Mouse (Mus musculus) midbrain, postnatal 0 days (tissue): Measurements from ENCODE around the gene Iapp. TPM values are rescaled to one million over a fixed set of nuclear protein-coding genes. Genes with fewer than 3 reads are reported as not detected.
A peak's percentile ranks its signal among the peaks of the same experiment; 100 is the strongest.
"Not testable (repeated sequence)": the region's sequence is repeated elsewhere in the genome, so short reads cannot be mapped to it uniquely, and the experiment has no call there.

Experiments
- ATAC-seq: fragments of 200-750 bp; cut with Nextera tagmentation; 2 replicates; pipeline ENCODE4 v1.8.0; 2017; ENCODE audit warnings: moderate number of reproducible peaks, mild to moderate bottlenecking, moderate TSS enrichment, moderate library complexity; ENCODE audit not compliant: low FRiP score
- DNase-seq: peaks from one replicate; pipeline ENCODE4 v3.0.0-alpha.2; 2015; ENCODE audit warnings: low spot score
- H3K27ac ChIP-seq: fragments of 300-500 bp; sonication (generic); 2 replicates; pipeline ENCODE4 v1.5.1; 2014; ENCODE audit warnings: low read depth, mild to moderate bottlenecking, low read length, mixed read lengths
- H3K27me3 ChIP-seq: fragments of 300-500 bp; sonication (generic); 2 replicates; pipeline ENCODE4 v1.6.1; 2014; ENCODE audit warnings: low read length, control low read depth, mixed read lengths; ENCODE audit not compliant: insufficient read depth
- H3K36me3 ChIP-seq: fragments of 300-500 bp; sonication (generic); 2 replicates; pipeline ENCODE4 v1.6.1; 2014; ENCODE audit warnings: low read length, control low read depth, mixed read lengths; ENCODE audit not compliant: insufficient read depth
- H3K4me1 ChIP-seq: fragments of 300-500 bp; sonication (generic); 2 replicates; pipeline ENCODE4 v1.6.1; 2014; ENCODE audit warnings: mild to moderate bottlenecking, control low read depth, antibody characterized with exemption, low read length, mixed read lengths; ENCODE audit not compliant: insufficient read depth
- H3K4me2 ChIP-seq: fragments of 300-500 bp; sonication (generic); 2 replicates; pipeline ENCODE4 v1.6.1; 2014; ENCODE audit warnings: low read depth, mild to moderate bottlenecking, low read length, mixed read lengths; ENCODE audit not compliant: poor library complexity, severe bottlenecking
- H3K4me3 ChIP-seq: fragments of 300-500 bp; sonication (generic); 2 replicates; pipeline ENCODE4 v1.5.1; 2014; ENCODE audit warnings: low read depth, mild to moderate bottlenecking, low read length, moderate library complexity
- H3K9ac ChIP-seq: fragments of 300-500 bp; sonication (generic); replicated peaks from 2 replicates; pipeline ENCODE4 v1.6.1; 2014; ENCODE audit warnings: mild to moderate bottlenecking, low read length, moderate library complexity, mixed read lengths; ENCODE audit not compliant: poor library complexity, severe bottlenecking
- H3K9me3 ChIP-seq: fragments of 300-500 bp; sonication (generic); 2 replicates; pipeline ENCODE4 v1.6.1; 2016; ENCODE audit warnings: low read length, control low read depth
- CTCF ChIP-seq: IDR thresholded peaks from 2 replicates; pipeline ENCODE4 v1.5.1; 2016; ENCODE audit warnings: antibody characterized with exemption, mild to moderate bottlenecking
- WGBS: fragments of 180-500 bp; shearing (Covaris S2); extraction: QIAGEN DNeasy Blood & Tissue Kit; methylation state at CpG from one replicate; pipeline ENCODE4 v1.1.7; 2014; 5-methylcytosine and 5-hydroxymethylcytosine counted together
- polyA plus RNA-seq: library from polyadenylated mRNA; unstranded; fragments of >200 nt; fragmentation: Nextera tagmentation; extraction: Ambion mirVana; gene quantifications from 2 replicates; pipeline ENCODE4 v1.2.1, GENCODE M21; 2015
- total RNA-seq: library from RNA; depleted of rRNA; stranded (reverse); fragments of >200 nt; gene quantifications from 2 replicates; pipeline ENCODE4 v1.2.3, GENCODE M21; 2014; rRNA removed

Iapp gene
- total and polyA plus RNA-seq, 2 experiments from 2014 or later, result 0.31 TPM; not detected in 1

GRCm38 (mm10) chr6:142343561-142343960, 45.3 kb downstream of the Iapp start:
- H3K4me2 ChIP-seq, result no peak overlapping the region
- ATAC-seq (no peak), DNase-seq (peak; percentile 65)
- TF ChIP-seq CTCF, result peak; percentile 87
- H3K9ac ChIP-seq, result no peak overlapping the region
- H3K27me3 ChIP-seq, result no peaks in the 10 kb centered on the region
- no peaks in the 10 kb centered on the region for H3K4me1 ChIP-seq
- H3K36me3 ChIP-seq, result peaks cover under 1% of the 10 kb centered on the region; the same call in 1 of the 2 replicates
- no peak overlapping the region for H3K4me3 ChIP-seq
- no peak overlapping the region for H3K27ac ChIP-seq
- 87% methylated on average over 2 of the region's 2 CpGs for WGBS
- no peaks in the 10 kb centered on the region for H3K9me3 ChIP-seq

GRCm38 (mm10) chr6:142345440-142346038, 47.3 kb downstream of the Iapp start, which contains the start of gene Pyroxd1:
TSS of gene Pyroxd1 (plus strand) at chr6:142345654.
- Histone ChIP-seq H3K4me3 (peak within 1 kb of the TSS; percentile 45), H3K9ac (peak within 1 kb of the TSS; percentile 45), H3K9me3 (no peaks in the 10 kb centered on the region), H3K36me3 (peaks cover 14% of the 10 kb centered on the region; the same call in 1 of the 2 replicates), H3K4me1 (no peaks in the 10 kb centered on the region), H3K27me3 (no peaks in the 10 kb centered on the region), H3K4me2 (peak within 1 kb of the TSS; percentile 54), H3K27ac (peak within 1 kb of the TSS; percentile 60)
- under 1% methylated on average over 48 of the region's 48 CpGs for WGBS
- ATAC-seq (peak; percentile 91), DNase-seq (peak; percentile 97)
- TF ChIP-seq CTCF, result peak; percentile 38

- ATAC-seq (no peak), DNase-seq (no peak)
- WGBS, result 61% methylated on average over 12 of the region's 12 CpGs
- Histone ChIP-seq H3K27ac (no peak overlapping the region), H3K4me3 (peak overlapping the region; percentile 45), H3K4me1 (no peaks in the 10 kb centered on the region), H3K4me2 (peak overlapping the region; percentile 54), H3K9ac (peak overlapping the region; percentile 45), H3K27me3 (no peaks in the 10 kb centered on the region), H3K36me3 (peaks cover 23% of the 10 kb centered on the region), H3K9me3 (no peaks in the 10 kb centered on the region)
- no peak for TF ChIP-seq CTCF
These were observed 48.2 kb downstream of the Iapp start for GRCm38 (mm10) chr6:142346181-142347110.

- no peak overlapping the region for H3K27ac ChIP-seq
- no peaks in the 10 kb centered on the region for H3K27me3 ChIP-seq
- H3K4me3 ChIP-seq, result no peak overlapping the region
- H3K4me1 ChIP-seq, result no peaks in the 10 kb centered on the region
- no peaks in the 10 kb centered on the region for H3K9me3 ChIP-seq
- ATAC-seq, result no peak
- H3K9ac ChIP-seq, result no peak overlapping the region
- H3K4me2 ChIP-seq, result no peak overlapping the region
- WGBS, result 76% methylated on average over 11 of the region's 11 CpGs
- no peak for DNase-seq
- TF ChIP-seq CTCF, result no peak
- H3K36me3 ChIP-seq, result peaks cover 26% of the 10 kb centered on the region
These were observed 49.5 kb downstream of the Iapp start for GRCm38 (mm10) chr6:142347431-142348385.

DNA sequence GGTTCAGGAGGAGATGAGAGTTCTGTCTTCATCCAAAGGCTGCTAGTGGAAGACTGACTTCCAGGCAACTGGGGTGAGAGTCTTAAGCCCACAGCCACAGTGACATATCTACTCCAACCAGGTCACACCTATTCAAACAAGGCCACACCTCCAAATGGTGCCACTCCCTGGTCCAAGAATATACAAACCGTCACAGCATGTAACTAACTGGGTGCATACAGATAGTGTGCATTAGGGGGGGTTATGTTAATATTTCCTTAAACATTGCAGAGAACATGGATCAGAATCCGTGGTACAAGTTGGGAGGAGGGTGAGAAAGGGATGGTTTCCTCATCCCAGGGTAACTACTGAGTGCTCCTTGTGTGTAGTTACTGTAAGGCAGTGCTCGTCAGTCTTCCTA, 53.9 kb downstream of the Iapp start:
- not testable (repeated sequence) for ATAC-seq, H3K4me1 ChIP-seq, H3K27ac ChIP-seq, DNase-seq, H3K4me2 ChIP-seq, H3K9me3 ChIP-seq, H3K4me3 ChIP-seq, H3K9ac ChIP-seq, H3K27me3 ChIP-seq
- 94% methylated on average over 3 of the region's 3 CpGs for WGBS
- H3K36me3 ChIP-seq, result peaks cover 48% of the 10 kb centered on the region

Other genes with a start within 250 kb of the Iapp start
- not detected in 2 replicates for gene Slco1a6, start 89.9 kb upstream of the Iapp start, total RNA-seq
- 0.43 TPM in 1 of 2 replicates, not detected in the other for gene Slco1a6, start 89.9 kb upstream of the Iapp start, polyA plus RNA-seq
- 0.05 and 0.66 TPM in 2 replicates for gene Slco1a5, start 24.6 kb downstream of the Iapp start, total RNA-seq
- 0.51 and 0.60 TPM in 2 replicates for gene Slco1a5, start 24.6 kb downstream of the Iapp start, polyA plus RNA-seq
- gene Pyroxd1, start 47.2 kb downstream of the Iapp start, total RNA-seq, result 13.5 and 17.7 TPM in 2 replicates
- 18.2 and 20.3 TPM in 2 replicates for gene Pyroxd1, start 47.2 kb downstream of the Iapp start, polyA plus RNA-seq
- 12.8 and 16.8 TPM in 2 replicates for gene Recql, start 88.7 kb downstream of the Iapp start, total RNA-seq
- 16.2 and 18.7 TPM in 2 replicates for gene Recql, start 88.7 kb downstream of the Iapp start, polyA plus RNA-seq
- 46.3 and 52.9 TPM in 2 replicates for gene Golt1b, start 88.8 kb downstream of the Iapp start, total RNA-seq
- 72.7 and 74.6 TPM in 2 replicates for gene Golt1b, start 88.8 kb downstream of the Iapp start, polyA plus RNA-seq
- 2.2 and 7.0 TPM in 2 replicates for gene Spx, start 115.0 kb downstream of the Iapp start, total RNA-seq
- 5.5 and 7.7 TPM in 2 replicates for gene Spx, start 115.0 kb downstream of the Iapp start, polyA plus RNA-seq
- gene Gys2, start 174.7 kb downstream of the Iapp start, total RNA-seq, result 0.24 TPM in 1 of 2 replicates, not detected in the other
- 0.06 and 0.25 TPM in 2 replicates for gene Gys2, start 174.7 kb downstream of the Iapp start, polyA plus RNA-seq
- gene Ldhb, start 209.5 kb downstream of the Iapp start, total RNA-seq, result 208 and 216 TPM in 2 replicates
- 498 and 544 TPM in 2 replicates for gene Ldhb, start 209.5 kb downstream of the Iapp start, polyA plus RNA-seq